Mouse (Mus musculus): ENCODE results near the gene Aif1.

DNA sequence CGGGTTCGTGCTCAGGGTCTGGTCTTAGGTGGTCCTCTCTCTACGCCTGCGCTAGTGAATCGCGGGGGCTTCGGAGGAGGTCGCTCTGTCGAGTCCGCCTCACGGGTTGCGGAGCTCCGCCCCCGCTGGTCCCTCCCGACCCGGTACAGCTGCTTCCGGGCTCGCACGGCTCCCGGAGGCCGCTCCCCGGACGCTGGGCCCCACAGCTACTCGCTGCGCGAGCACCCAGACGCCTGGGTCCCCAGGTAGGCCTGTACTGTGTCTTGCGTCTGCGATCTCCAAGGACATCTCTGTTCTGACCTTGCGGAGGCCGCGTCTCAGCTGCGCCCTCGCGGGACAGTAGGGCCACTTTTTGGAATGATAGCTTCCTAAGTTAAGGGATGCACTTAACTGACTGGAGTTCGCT lies 49.7 kb downstream of the Aif1 start, which contains the start of gene D17H6S53E:
- TF ChIP-seq POLR2A (IDR thresholded peaks at IDR 0.05; ENCODE audit: insufficient read depth, low read length) (no peak), EP300 (IDR thresholded peaks at IDR 0.05; ENCODE audit: insufficient read depth, low read depth, low read length) (no peak)
